ENCODE assay signal across 8 mouse cellular contexts in genomic region chr5:142701651-142702510, GRCm38 (mm10). TPM values are rescaled to one million over a fixed set of nuclear protein-coding genes. Genes with fewer than 3 reads are reported as not detected.
DNase-seq lines count a peak whose midpoint lies in the region; ATAC-seq and TF ChIP-seq lines count a peak whose summit lies in the region.

No protein-coding gene starts in this region.

- H3K4me2 ChIP-seq in heart, embryonic 13.5 days, result peak overlapping the region; percentile 95
- H3K4me2 ChIP-seq in neural tube, embryonic 11.5 days (ENCODE audit: low read depth), result peak overlapping the region; percentile 88

- H3K9ac ChIP-seq in heart, embryonic 13.5 days, result peak overlapping the region; percentile 78
- peak overlapping the region; percentile 8; the same call in 1 of the 2 replicates for H3K9ac ChIP-seq in liver, adult 2 months (ENCODE audit: low read depth, low read length)
- H3K9ac ChIP-seq in neural tube, embryonic 11.5 days (ENCODE audit: low read length), result peak overlapping the region; percentile 91

- peaks cover 77% of the 10 kb centered on the region for H3K27me3 ChIP-seq in heart, embryonic 13.5 days (replicated peaks)
- H3K27me3 ChIP-seq in liver, adult 2 months (ENCODE audit: control insufficient read depth, insufficient read depth, low read length), result peaks cover 21% of the 10 kb centered on the region
- H3K27me3 ChIP-seq in neural tube, embryonic 11.5 days (ENCODE audit: control insufficient read depth, insufficient read depth, low read length), result peaks cover 7% of the 10 kb centered on the region

- H3K4me3 ChIP-seq in heart, embryonic 13.5 days, result peak overlapping the region; percentile 63
- peak overlapping the region; percentile 29; the same call in 1 of the 2 replicates for H3K4me3 ChIP-seq in liver, adult 2 months (ENCODE audit: insufficient read depth, low read depth, low read length)
- peak overlapping the region; percentile 73 for H3K4me3 ChIP-seq in neural tube, embryonic 11.5 days (ENCODE audit: low read depth, low read length)

- no peak overlapping the region for H3K27ac ChIP-seq in heart, embryonic 13.5 days (replicated peaks)
- H3K27ac ChIP-seq in liver, adult 2 months (replicated peaks; ENCODE audit: insufficient read depth, low read depth, low read length), result no peak overlapping the region
- no peak overlapping the region for H3K27ac ChIP-seq in neural tube, embryonic 11.5 days (ENCODE audit: low read depth, low read length)

- ATAC-seq in heart, embryonic 13.5 days (ENCODE audit: extremely low read depth, insufficient number of reproducible peaks, low FRiP score, low TSS enrichment), result peak; percentile 75
- peak; percentile 86 for ATAC-seq in neural tube, embryonic 11.5 days (ENCODE audit: insufficient read depth, low FRiP score, low TSS enrichment)

- no peak for TF ChIP-seq POLR2A in liver, adult 2 months (IDR thresholded peaks at IDR 0.05; ENCODE audit: extremely low read depth, insufficient read depth, low read length)

- peaks cover 17% of the 10 kb centered on the region for H3K4me1 ChIP-seq in heart, embryonic 13.5 days
- peaks cover 3% of the 10 kb centered on the region; the same call in 1 of the 2 replicates for H3K4me1 ChIP-seq in liver, adult 2 months (ENCODE audit: control insufficient read depth, insufficient read depth, low read length)
- peaks cover 7% of the 10 kb centered on the region; the same call in 1 of the 2 replicates for H3K4me1 ChIP-seq in neural tube, embryonic 11.5 days (ENCODE audit: control insufficient read depth, insufficient read depth, low read length)

- H3K36me3 ChIP-seq in heart, embryonic 13.5 days, result no peaks in the 10 kb centered on the region
- no peaks in the 10 kb centered on the region for H3K36me3 ChIP-seq in liver, adult 2 months (ENCODE audit: control insufficient read depth, insufficient read depth, low read length)
- no peaks in the 10 kb centered on the region for H3K36me3 ChIP-seq in neural tube, embryonic 11.5 days (ENCODE audit: control insufficient read depth, insufficient read depth, low read length)

- 2% methylated on average over 69 of the region's 72 CpGs for WGBS in heart, embryonic 13.5 days
- WGBS in liver, adult 2 months, result 4% methylated on average over 53 of the region's 72 CpGs
- WGBS in neural tube, embryonic 11.5 days, result under 1% methylated on average over 50 of the region's 72 CpGs

- DNase-seq in gastrocnemius, postnatal 10 days, result peak; percentile 52
- DNase-seq in gastrocnemius, postnatal 25 days, result no peak
- peak; percentile 80 for DNase-seq in MN1 (ENCODE audit: low spot score)
- peak; percentile 63 to 71 for DNase-seq in cerebellum, postnatal 36 days
- no peak for DNase-seq in liver, adult 2 months (ENCODE audit: extremely low read depth, low read depth, low spot score)
- DNase-seq in neural tube, embryonic 11.5 days (ENCODE audit: low spot score), result peak; percentile 86
- DNase-seq in urinary bladder, postnatal 10 days (ENCODE audit: low spot score), result no peak

- no peak for TF ChIP-seq CTCF in liver, adult 2 months (IDR thresholded peaks at IDR 0.05; ENCODE audit: low read depth, low read length)

- no peaks in the 10 kb centered on the region for H3K9me3 ChIP-seq in heart, embryonic 13.5 days
- H3K9me3 ChIP-seq in neural tube, embryonic 11.5 days (ENCODE audit: control insufficient read depth, low read length), result no peaks in the 10 kb centered on the region

- no peaks in the 10 kb centered on the region for H3K79me2 ChIP-seq in liver, adult 2 months (ENCODE audit: control insufficient read depth, insufficient read depth, low read length)

RNA-seq across cellular contexts. Expression of gene Slc29a4, which starts 9.6 kb away (rescaled TPM):
- total RNA-seq in gastrocnemius, postnatal 10 days (2021), result under 1 TPM; 0.56 to 0.65 TPM
- total RNA-seq in gastrocnemius, postnatal 25 days (2021), result under 1 TPM; 0.16 to 0.26 TPM
- 1.7 and 2.2 TPM in 2 replicates for polyA plus RNA-seq in heart, embryonic 13.5 days (2015; fragmentation: Nextera tagmentation; extraction: Ambion mirVana)
- not detected in 2 replicates for total RNA-seq in liver, adult 2 months (2014; rRNA removed)
- polyA plus RNA-seq in liver, adult 2 months (2012; rRNA removed), result 0.02 and 0.04 TPM in 2 replicates
- polyA plus RNA-seq in neural tube, embryonic 11.5 days (2014; fragmentation: Nextera tagmentation; extraction: Ambion mirVana), result 36.9 and 39.4 TPM in 2 replicates

Comparison
In these comparisons a context has a peak if more than half of its experiments do, and no peak if none do; other contexts are left out.
1. DNase-seq: peak in gastrocnemius, postnatal 10 days (single experiment), MN1 (single experiment), cerebellum, postnatal 36 days (2 of 2) and neural tube, embryonic 11.5 days (single experiment); none in gastrocnemius, postnatal 25 days (single experiment), liver, adult 2 months (single experiment) and urinary bladder, postnatal 10 days (single experiment).
2. H3K9ac ChIP-seq: peak in every context shown above with its lines; median percentile 91 in neural tube, embryonic 11.5 days; 78 in heart, embryonic 13.5 days; 8 in liver, adult 2 months.
3. Peak in every context shown above with its lines, with median percentiles within 50 percentile points of each other: H3K4me3 ChIP-seq.